In the genomic region with DNA sequence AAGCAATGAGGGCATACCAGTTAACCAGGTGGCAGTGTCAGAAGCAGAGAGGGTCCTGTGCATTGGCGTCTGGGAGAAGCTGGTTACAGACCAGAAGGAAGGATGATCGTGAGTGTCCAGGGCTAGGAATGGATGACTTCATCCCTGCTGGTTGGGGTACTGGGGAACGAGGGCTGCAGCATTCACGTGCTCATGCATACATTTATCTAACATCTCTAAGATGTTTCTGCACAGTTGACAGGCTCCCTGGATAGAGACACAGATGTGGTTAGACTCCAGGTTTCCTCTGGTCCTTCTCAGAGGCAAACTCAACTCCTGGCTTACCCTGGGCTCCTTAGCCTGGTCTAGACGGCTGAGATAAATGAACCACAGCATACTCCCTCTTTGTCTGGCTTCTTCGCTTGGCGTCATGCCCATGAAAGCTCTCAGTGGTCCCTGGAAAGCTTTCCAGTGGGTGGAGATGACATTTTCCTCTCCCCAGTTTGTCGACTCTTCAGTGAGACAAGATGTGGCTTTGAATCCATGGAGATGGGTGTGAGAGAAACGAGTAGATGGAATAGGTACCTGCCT, we compare ENCODE assay signal across 11 mouse cellular contexts. TPM values are rescaled to one million over a fixed set of nuclear protein-coding genes. Genes with fewer than 3 reads are reported as not detected.
DNase-seq lines count a peak whose midpoint lies in the region; ATAC-seq and TF ChIP-seq lines count a peak whose summit lies in the region.
"Had no signal": no experiment of that assay in that cellular context is flagged by ENCODE, and none has a peak within 500 bp of the region (broad histone marks: within the 10 kb centered on the region; RNA-seq: fewer than 3 reads in every experiment).

No protein-coding gene starts in this region.

- peaks cover 24% of the 10 kb centered on the region for H3K4me1 ChIP-seq in kidney, adult 2 months (ENCODE audit: control insufficient read depth, insufficient read depth, low read length)
- peaks cover 35% of the 10 kb centered on the region for H3K4me1 ChIP-seq in hindbrain, postnatal 0 days (ENCODE audit: insufficient read depth, low read length)
- no peaks in the 10 kb centered on the region for H3K4me1 ChIP-seq in thymus, adult 2 months (replicated peaks; ENCODE audit: control insufficient read depth, insufficient read depth, low read length)

- H3K4me2 ChIP-seq in hindbrain, postnatal 0 days (ENCODE audit: low read depth, low read length): no peak overlapping the region
- H3K4me2 ChIP-seq: midbrain, embryonic 12.5 days had no signal

- H3K36me3 ChIP-seq in kidney, adult 2 months (ENCODE audit: control insufficient read depth, insufficient read depth, low read length): no peaks in the 10 kb centered on the region
- no peaks in the 10 kb centered on the region for H3K36me3 ChIP-seq in hindbrain, postnatal 0 days (ENCODE audit: insufficient read depth, low read length)
- H3K36me3 ChIP-seq in thymus, adult 2 months (ENCODE audit: control insufficient read depth, insufficient read depth, low read length): no peaks in the 10 kb centered on the region
- H3K36me3 ChIP-seq: midbrain, embryonic 12.5 days had no signal

- DNase-seq in cerebellum, postnatal 10 days: peak; percentile 54 to 65
- no peak for DNase-seq in cerebellum, postnatal 25 days
- DNase-seq in kidney, adult 2 months: peak; percentile 37
- no peak for DNase-seq in kidney, adult 8-10 months
- DNase-seq in 3T3-L1 (ENCODE audit: low read depth, low spot score): peak; percentile 40
- peak; percentile 53 for DNase-seq in hindbrain, postnatal 0 days (ENCODE audit: low spot score)
- DNase-seq in thymus, adult 2 months: no peak
- no peak for DNase-seq in embryo, embryonic 10.5 days (ENCODE audit: low spot score)

- H3K9me3 ChIP-seq in hindbrain, postnatal 0 days (ENCODE audit: low read length): no peaks in the 10 kb centered on the region

- TF ChIP-seq CTCF in kidney, adult 2 months (conservative IDR thresholded peaks at IDR 0.05; ENCODE audit: insufficient read depth, insufficient read length, low read depth, low read length): no peak
- TF ChIP-seq CTCF in hindbrain, postnatal 0 days (IDR thresholded peaks at IDR 0.05; ENCODE audit: low read depth): no peak
- TF ChIP-seq CTCF in thymus, adult 2 months (IDR thresholded peaks at IDR 0.05; ENCODE audit: borderline replicate concordance, control insufficient read depth, extremely low read depth, insufficient read depth, low read length, poor library complexity): no peak

- H3K9ac ChIP-seq in hindbrain, postnatal 0 days (replicated peaks; ENCODE audit: low read length): no peak overlapping the region
- H3K9ac ChIP-seq: midbrain, embryonic 12.5 days had no signal

- WGBS in kidney, adult 2 months: 51% methylated on average over 9 of the region's 9 CpGs
- 27% methylated on average over 9 of the region's 9 CpGs for WGBS in hindbrain, postnatal 0 days
- 20% methylated on average over 9 of the region's 9 CpGs for WGBS in thymus, adult 2 months

- H3K4me3 ChIP-seq in kidney, adult 2 months (ENCODE audit: insufficient read depth, low read depth, low read length): no peak overlapping the region
- no peak overlapping the region for H3K4me3 ChIP-seq in hindbrain, postnatal 0 days (ENCODE audit: low read length)
- H3K4me3 ChIP-seq in thymus, adult 2 months (ENCODE audit: control insufficient read depth, insufficient read depth, low read length): no peak overlapping the region
- H3K4me3 ChIP-seq: midbrain, embryonic 12.5 days had no signal

- no peak for ATAC-seq in hindbrain, postnatal 0 days

- H3K27me3 ChIP-seq in kidney, adult 2 months (replicated peaks; ENCODE audit: control insufficient read depth, insufficient read depth, low read length): no peaks in the 10 kb centered on the region
- H3K27me3 ChIP-seq in hindbrain, postnatal 0 days (ENCODE audit: insufficient read depth, low read length): no peaks in the 10 kb centered on the region
- no peaks in the 10 kb centered on the region for H3K27me3 ChIP-seq in thymus, adult 2 months (ENCODE audit: control insufficient read depth, insufficient read depth, low read length)
- H3K27me3 ChIP-seq: midbrain, embryonic 12.5 days had no signal

- H3K27ac ChIP-seq in kidney, adult 2 months (ENCODE audit: insufficient read depth, low read depth, low read length): peak overlapping the region; percentile 46
- H3K27ac ChIP-seq in hindbrain, postnatal 0 days: peak overlapping the region; percentile 65; the same call in 1 of the 2 replicates
- no peak overlapping the region for H3K27ac ChIP-seq in thymus, adult 2 months (ENCODE audit: control insufficient read depth, insufficient read depth, low read length)
- H3K27ac ChIP-seq: midbrain, embryonic 12.5 days had no signal

- no peak for TF ChIP-seq POLR2A in kidney, adult 2 months (IDR thresholded peaks at IDR 0.05; ENCODE audit: low read depth, low read length)
- TF ChIP-seq POLR2A in thymus, adult 2 months (IDR thresholded peaks at IDR 0.05; ENCODE audit: control insufficient read depth, extremely low read depth, insufficient read depth, low read length, poor library complexity): no peak

RNA-seq across cellular contexts. Expression of a gene that starts 30.6 kb away (rescaled TPM):
- not detected in 2 replicates for polyA plus RNA-seq in kidney, adult 2 months (2012; rRNA removed)
- 2.8 TPM in 1 of 2 replicates, not detected in the other for total RNA-seq in hindbrain, postnatal 0 days (2014; rRNA removed)
- polyA plus RNA-seq in hindbrain, postnatal 0 days (2015; fragmentation: Nextera tagmentation; extraction: Ambion mirVana): 0.30 and 0.57 TPM in 2 replicates
- 0.18 and 0.30 TPM in 2 replicates for polyA plus RNA-seq in thymus, adult 2 months (2012; rRNA removed)
- total RNA-seq: gastrocnemius, postnatal 36 days had no signal
- polyA plus RNA-seq: C2C12; midbrain, embryonic 12.5 days had no signal

RNA-seq across cellular contexts. Expression of a gene that starts 37.4 kb away (rescaled TPM):
- polyA plus RNA-seq in kidney, adult 2 months (2012; rRNA removed): 461 and 486 TPM in 2 replicates
- 89.0 and 91.2 TPM in 2 replicates for total RNA-seq in hindbrain, postnatal 0 days (2014; rRNA removed)
- polyA plus RNA-seq in hindbrain, postnatal 0 days (2015; fragmentation: Nextera tagmentation; extraction: Ambion mirVana): 77.9 and 78.4 TPM in 2 replicates
- 131 and 163 TPM in 2 replicates for polyA plus RNA-seq in thymus, adult 2 months (2012; rRNA removed)

Comparison
In these comparisons a context has a peak if more than half of its experiments do, and no peak if none do; other contexts are left out.
1. DNase-seq: peak in cerebellum, postnatal 10 days (2 of 2), kidney, adult 2 months (single experiment), 3T3-L1 (single experiment) and hindbrain, postnatal 0 days (single experiment); none in cerebellum, postnatal 25 days (0 of 2), kidney, adult 8-10 months (0 of 2), thymus, adult 2 months (single experiment) and embryo, embryonic 10.5 days (single experiment).